ENCODE assay signal across 10 mouse cellular contexts in the genomic region with DNA sequence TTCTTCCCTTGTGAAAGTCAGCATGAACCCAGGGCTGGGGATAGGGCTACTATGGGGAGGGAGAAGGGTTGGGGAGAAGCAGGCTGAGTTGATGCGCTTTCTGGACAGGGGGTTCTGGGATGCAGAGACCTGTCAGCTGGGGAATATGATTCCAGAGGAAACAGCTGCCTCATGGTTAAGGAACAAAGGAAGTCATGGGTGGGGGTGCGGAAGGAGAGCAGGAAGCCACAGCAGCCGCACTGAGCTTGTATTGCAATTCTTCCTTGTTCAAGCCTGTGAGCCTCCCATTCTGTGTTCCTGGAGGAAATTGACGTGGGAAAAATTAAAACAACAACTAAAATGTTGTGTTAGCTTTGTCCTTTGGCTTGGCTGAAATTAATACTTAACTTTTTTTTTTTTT.
DNase-seq lines count a peak whose midpoint lies in the region; ATAC-seq lines count a peak whose summit lies in the region.
"Had no signal": no experiment of that assay in that cellular context is flagged by ENCODE, and none has a peak within 500 bp of the region (broad histone marks: within the 10 kb centered on the region; RNA-seq: fewer than 3 reads in every experiment).

No protein-coding gene starts in this region.

- no peak overlapping the region for H3K9ac ChIP-seq in embryonic facial prominence, embryonic 14.5 days (ENCODE audit: low read depth, low read length)
- no peak overlapping the region for H3K9ac ChIP-seq in kidney, embryonic 15.5 days
- H3K9ac ChIP-seq: liver, embryonic 13.5 days had no signal

- no peaks in the 10 kb centered on the region for H3K27me3 ChIP-seq in embryonic facial prominence, embryonic 14.5 days (replicated peaks; ENCODE audit: control insufficient read depth, insufficient read depth, low read length)
- H3K27me3 ChIP-seq in kidney, embryonic 15.5 days, result no peaks in the 10 kb centered on the region
- H3K27me3 ChIP-seq: liver, embryonic 13.5 days had no signal

- H3K27ac ChIP-seq in embryonic facial prominence, embryonic 14.5 days (replicated peaks; ENCODE audit: low read depth, low read length), result no peak overlapping the region
- peak overlapping the region; percentile 23; the same call in 1 of the 2 replicates for H3K27ac ChIP-seq in kidney, embryonic 15.5 days
- H3K27ac ChIP-seq: liver, embryonic 13.5 days had no signal

- DNase-seq in heart, adult 18-20 months, result peak; percentile 36 to 78
- no peak for DNase-seq in heart, postnatal 25 days (ENCODE audit: low spot score)
- peak; percentile 31 for DNase-seq in embryonic facial prominence, embryonic 14.5 days (ENCODE audit: low spot score)
- DNase-seq in lung, postnatal 4 days, result peak; percentile 22 to 47
- no peak for DNase-seq in spleen, adult 12 weeks (ENCODE audit: low spot score)
- no peak for DNase-seq in testis, postnatal 14 days (ENCODE audit: low spot score)
- DNase-seq: cerebellum, adult 9-11 months; liver, embryonic 13.5 days had no signal

- intact Hi-C loops in heart, postnatal 25 days (cut with DNase I), result loop anchor here (5.0 kb wide), 1 partner anchor 344 kb away; no protein-coding TSS in a partner anchor

- 51% methylated on average over 4 of the region's 4 CpGs for WGBS in embryonic facial prominence, embryonic 14.5 days
- 46% methylated on average over 4 of the region's 4 CpGs for WGBS in kidney, embryonic 15.5 days

- H3K4me2 ChIP-seq in embryonic facial prominence, embryonic 14.5 days (ENCODE audit: low read depth, low read length), result no peak overlapping the region
- H3K4me2 ChIP-seq in kidney, embryonic 15.5 days, result no peak overlapping the region
- H3K4me2 ChIP-seq: liver, embryonic 13.5 days had no signal

- H3K4me1 ChIP-seq in embryonic facial prominence, embryonic 14.5 days (ENCODE audit: control insufficient read depth, insufficient read depth, low read length), result peaks cover 6% of the 10 kb centered on the region; the same call in 1 of the 2 replicates
- H3K4me1 ChIP-seq in kidney, embryonic 15.5 days, result no peaks in the 10 kb centered on the region

- H3K36me3 ChIP-seq in embryonic facial prominence, embryonic 14.5 days (ENCODE audit: control insufficient read depth, insufficient read depth, low read length), result no peaks in the 10 kb centered on the region
- H3K36me3 ChIP-seq in kidney, embryonic 15.5 days, result no peaks in the 10 kb centered on the region
- H3K36me3 ChIP-seq: liver, embryonic 13.5 days had no signal

- no peak for ATAC-seq in embryonic facial prominence, embryonic 14.5 days (ENCODE audit: low read depth)
- no peak for ATAC-seq in kidney, embryonic 15.5 days (replicated peaks; ENCODE audit: low FRiP score)
- no peak for ATAC-seq in cerebellum, adult (ENCODE audit: insufficient number of reproducible peaks, low FRiP score, low TSS enrichment)

- H3K4me3 ChIP-seq in embryonic facial prominence, embryonic 14.5 days (ENCODE audit: low read depth, low read length), result no peak overlapping the region
- no peak overlapping the region for H3K4me3 ChIP-seq in kidney, embryonic 15.5 days (replicated peaks)
- H3K4me3 ChIP-seq: liver, embryonic 13.5 days had no signal

- H3K9me3 ChIP-seq in embryonic facial prominence, embryonic 14.5 days (ENCODE audit: control insufficient read depth, low read length), result no peaks in the 10 kb centered on the region
- H3K9me3 ChIP-seq in kidney, embryonic 15.5 days (replicated peaks), result no peaks in the 10 kb centered on the region
- H3K9me3 ChIP-seq: liver, embryonic 13.5 days had no signal

Comparison
In these comparisons a context has a peak if more than half of its experiments do, and no peak if none do; other contexts are left out.
1. DNase-seq: peak in heart, adult 18-20 months (2 of 2), embryonic facial prominence, embryonic 14.5 days (single experiment) and lung, postnatal 4 days (2 of 2); none in heart, postnatal 25 days (single experiment), spleen, adult 12 weeks (single experiment) and testis, postnatal 14 days (single experiment).